Mouse (Mus musculus): ENCODE data around the gene Olfr550. TPM values are rescaled to one million over a fixed set of nuclear protein-coding genes. Genes with fewer than 3 reads are reported as not detected.
A peak's percentile ranks its signal among the peaks of the same experiment; 100 is the strongest.

Gene Olfr550
- polyA plus RNA-seq, 2 experiments = not detected

- H3K27me3 ChIP-seq (ENCODE audit: control insufficient read depth, insufficient read depth, low read length) = no peaks in the 10 kb centered on the region
- 91% methylated on average over 3 of the region's 3 CpGs for WGBS
- H3K4me3 ChIP-seq (replicated peaks; ENCODE audit: low read length) = no peak within 1 kb of the TSS
- no peak within 1 kb of the TSS for H3K9ac ChIP-seq (ENCODE audit: low read depth, low read length, severe bottlenecking)
- H3K9me3 ChIP-seq (ENCODE audit: control insufficient read depth, low read length) = no peaks in the 10 kb centered on the region
- no peak for ATAC-seq (ENCODE audit: low FRiP score, low read depth)
- DNase-seq (ENCODE audit: low spot score) = no peak
- no peak for TF ChIP-seq POLR2A (IDR thresholded peaks at IDR 0.05; ENCODE audit: borderline replicate concordance, extremely low read depth, insufficient read depth, insufficient read length)
- H3K4me2 ChIP-seq (replicated peaks; ENCODE audit: low read depth, low read length, severe bottlenecking) = no peak within 1 kb of the TSS
- no peaks in the 10 kb centered on the region for H3K36me3 ChIP-seq (ENCODE audit: control insufficient read depth, insufficient read depth, low read length)
- H3K4me1 ChIP-seq (ENCODE audit: control insufficient read depth, insufficient read depth, low read length) = no peaks in the 10 kb centered on the region
- H3K27ac ChIP-seq (replicated peaks; ENCODE audit: low read depth, low read length) = no peak within 1 kb of the TSS
Observed at GRCm38 (mm10) chr7:102549570-102549969, 21.7 kb upstream of the Olfr550 start, which contains the start of gene Olfr549. TSS of gene Olfr549 (plus strand) at chr7:102549870.

GRCm38 (mm10) chr7:102553279-102553678 lies 18.0 kb upstream of the Olfr550 start:
- ATAC-seq (ENCODE audit: low FRiP score, low read depth) = no peak
- DNase-seq (ENCODE audit: low spot score) = no peak
- TF ChIP-seq POLR2A (IDR thresholded peaks at IDR 0.05; ENCODE audit: borderline replicate concordance, extremely low read depth, insufficient read depth, insufficient read length) = no peak
- no peaks in the 10 kb centered on the region for H3K36me3 ChIP-seq (ENCODE audit: control insufficient read depth, insufficient read depth, low read length)
- no peaks in the 10 kb centered on the region for H3K27me3 ChIP-seq (ENCODE audit: control insufficient read depth, insufficient read depth, low read length)
- no peak overlapping the region for H3K4me3 ChIP-seq (replicated peaks; ENCODE audit: low read length)
- H3K4me2 ChIP-seq (replicated peaks; ENCODE audit: low read depth, low read length, severe bottlenecking) = no peak overlapping the region
- H3K9ac ChIP-seq (ENCODE audit: low read depth, low read length, severe bottlenecking) = no peak overlapping the region
- no peaks in the 10 kb centered on the region for H3K9me3 ChIP-seq (ENCODE audit: control insufficient read depth, low read length)
- WGBS = 69% methylated on average over 3 of the region's 3 CpGs
- no peaks in the 10 kb centered on the region for H3K4me1 ChIP-seq (ENCODE audit: control insufficient read depth, insufficient read depth, low read length)
- no peak overlapping the region for H3K27ac ChIP-seq (replicated peaks; ENCODE audit: low read depth, low read length)

GRCm38 (mm10) chr7:102564999-102565997 lies 5.9 kb upstream of the Olfr550 start, which contains the start of gene Trim21:
TSS of gene Trim21 (minus strand) at chr7:102565486.
- no peaks in the 10 kb centered on the region for H3K36me3 ChIP-seq (ENCODE audit: control insufficient read depth, insufficient read depth, low read length)
- no peaks in the 10 kb centered on the region for H3K27me3 ChIP-seq (ENCODE audit: control insufficient read depth, insufficient read depth, low read length)
- H3K9me3 ChIP-seq (ENCODE audit: control insufficient read depth, low read length) = no peaks in the 10 kb centered on the region
- ATAC-seq (ENCODE audit: low FRiP score, low read depth) (peak; percentile 87), DNase-seq (ENCODE audit: low spot score) (peak; percentile 66)
- peak within 1 kb of the TSS; percentile 56 for H3K9ac ChIP-seq (ENCODE audit: low read depth, low read length, severe bottlenecking)
- H3K4me2 ChIP-seq (replicated peaks; ENCODE audit: low read depth, low read length, severe bottlenecking) = peak within 1 kb of the TSS; percentile 53
- H3K4me3 ChIP-seq (replicated peaks; ENCODE audit: low read length) = peak within 1 kb of the TSS; percentile 41
- no peaks in the 10 kb centered on the region for H3K4me1 ChIP-seq (ENCODE audit: control insufficient read depth, insufficient read depth, low read length)
- no peak for TF ChIP-seq POLR2A (IDR thresholded peaks at IDR 0.05; ENCODE audit: borderline replicate concordance, extremely low read depth, insufficient read depth, insufficient read length)
- H3K27ac ChIP-seq (replicated peaks; ENCODE audit: low read depth, low read length) = 0 out of 2 replicates have a peak within 1 kb of the TSS, but pooled peaks have one; percentile 20
- 16% methylated on average over 10 of the region's 10 CpGs for WGBS

- no peaks in the 10 kb centered on the region for H3K27me3 ChIP-seq (ENCODE audit: control insufficient read depth, insufficient read depth, low read length)
- H3K27ac ChIP-seq (replicated peaks; ENCODE audit: low read depth, low read length) = no peak overlapping the region
- no peaks in the 10 kb centered on the region for H3K4me1 ChIP-seq (ENCODE audit: control insufficient read depth, insufficient read depth, low read length)
- no peaks in the 10 kb centered on the region for H3K36me3 ChIP-seq (ENCODE audit: control insufficient read depth, insufficient read depth, low read length)
- no peak overlapping the region for H3K9ac ChIP-seq (ENCODE audit: low read depth, low read length, severe bottlenecking)
- no peak for TF ChIP-seq POLR2A (IDR thresholded peaks at IDR 0.05; ENCODE audit: borderline replicate concordance, extremely low read depth, insufficient read depth, insufficient read length)
- DNase-seq (ENCODE audit: low spot score) (no peak), ATAC-seq (ENCODE audit: low FRiP score, low read depth) (no peak)
- H3K4me3 ChIP-seq (replicated peaks; ENCODE audit: low read length) = no peak overlapping the region
- no peak overlapping the region for H3K4me2 ChIP-seq (replicated peaks; ENCODE audit: low read depth, low read length, severe bottlenecking)
- no peaks in the 10 kb centered on the region for H3K9me3 ChIP-seq (ENCODE audit: control insufficient read depth, low read length)
- 86% methylated on average over 4 of the region's 4 CpGs for WGBS
Observed at GRCm38 (mm10) chr7:102566219-102566618, 5.0 kb upstream of the Olfr550 start.

GRCm38 (mm10) chr7:102573174-102573830 lies 2.1 kb downstream of the Olfr550 start:
- Histone ChIP-seq H3K36me3 (ENCODE audit: control insufficient read depth, insufficient read depth, low read length) (no peaks in the 10 kb centered on the region), H3K4me1 (ENCODE audit: control insufficient read depth, insufficient read depth, low read length) (no peaks in the 10 kb centered on the region), H3K4me3 (replicated peaks; ENCODE audit: low read length) (no peak overlapping the region), H3K27ac (replicated peaks; ENCODE audit: low read depth, low read length) (no peak overlapping the region), H3K9ac (ENCODE audit: low read depth, low read length, severe bottlenecking) (no peak overlapping the region), H3K4me2 (replicated peaks; ENCODE audit: low read depth, low read length, severe bottlenecking) (no peak overlapping the region), H3K9me3 (ENCODE audit: control insufficient read depth, low read length) (no peaks in the 10 kb centered on the region), H3K27me3 (ENCODE audit: control insufficient read depth, insufficient read depth, low read length) (no peaks in the 10 kb centered on the region)
- 80% methylated on average over 3 of the region's 3 CpGs for WGBS
- DNase-seq (ENCODE audit: low spot score) = no peak
- no peak for ATAC-seq (ENCODE audit: low FRiP score, low read depth)
- no peak for TF ChIP-seq POLR2A (IDR thresholded peaks at IDR 0.05; ENCODE audit: borderline replicate concordance, extremely low read depth, insufficient read depth, insufficient read length)

Measured in limb, embryonic 14.5 days (tissue).